Mouse (Mus musculus) embryo, embryonic 11 days (tissue): ENCODE data around the gene Arhgap45.
A peak's percentile ranks its signal among the peaks of the same experiment; 100 is the strongest.

Experiments
- DNase-seq: peaks from one replicate; pipeline ENCODE4 v3.0.0-alpha.2; 2015

Gene Arhgap45

DNA sequence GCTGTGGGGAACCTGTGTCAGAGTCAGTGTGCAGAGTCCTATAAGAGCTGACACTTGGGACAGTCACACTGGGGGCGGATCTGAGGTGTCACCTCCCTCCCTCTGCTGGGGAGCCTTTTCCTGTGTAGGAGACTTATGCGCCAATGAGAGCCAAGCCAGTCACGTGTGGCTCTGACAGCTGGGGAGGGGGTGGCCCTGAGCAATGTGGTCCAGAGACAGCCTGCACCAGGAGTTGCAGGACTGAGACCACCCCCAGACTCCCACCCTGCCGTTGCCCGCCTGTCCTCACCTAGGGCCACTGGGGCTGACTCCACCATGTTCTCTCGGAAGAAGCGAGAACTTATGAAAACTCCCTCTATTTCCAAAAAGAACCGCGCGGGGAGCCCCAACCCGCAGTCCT is at the start of gene Arhgap45:
Gene Arhgap45 (plus strand): TSS at position 143 of the 400 bp plus-strand sequence.
- no peak for DNase-seq

DNA sequence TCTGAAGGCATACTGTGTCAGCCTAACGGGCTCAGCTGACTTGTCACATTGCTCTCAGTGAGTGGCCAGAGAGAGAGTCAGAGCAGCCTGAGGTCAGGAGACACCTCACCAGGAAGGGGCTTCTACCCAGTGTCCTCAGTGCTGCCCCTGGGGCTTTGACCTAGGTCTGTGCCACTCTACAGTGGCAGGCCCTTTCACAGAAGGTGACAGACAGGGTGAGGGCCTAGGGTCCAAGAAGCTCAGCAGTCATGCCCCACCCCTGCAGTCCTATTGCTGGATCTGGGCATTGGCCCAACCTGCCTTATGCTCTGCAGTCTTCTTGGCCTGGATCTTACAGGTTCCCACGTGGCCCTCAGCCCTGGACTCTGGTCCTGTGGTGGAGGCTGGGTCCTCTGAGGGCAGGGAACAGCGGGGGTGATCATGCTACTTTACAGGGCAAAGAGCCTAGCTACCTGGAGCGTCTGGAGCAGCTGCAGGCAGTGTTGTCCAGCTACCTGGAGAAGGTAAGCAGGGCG is 49.5 kb upstream of the Arhgap45 start:
- no peak for DNase-seq

- DNase-seq: no peak
Observed at GRCm38 (mm10) chr10:79968181-79968580, 48.3 kb upstream of the Arhgap45 start.

DNA sequence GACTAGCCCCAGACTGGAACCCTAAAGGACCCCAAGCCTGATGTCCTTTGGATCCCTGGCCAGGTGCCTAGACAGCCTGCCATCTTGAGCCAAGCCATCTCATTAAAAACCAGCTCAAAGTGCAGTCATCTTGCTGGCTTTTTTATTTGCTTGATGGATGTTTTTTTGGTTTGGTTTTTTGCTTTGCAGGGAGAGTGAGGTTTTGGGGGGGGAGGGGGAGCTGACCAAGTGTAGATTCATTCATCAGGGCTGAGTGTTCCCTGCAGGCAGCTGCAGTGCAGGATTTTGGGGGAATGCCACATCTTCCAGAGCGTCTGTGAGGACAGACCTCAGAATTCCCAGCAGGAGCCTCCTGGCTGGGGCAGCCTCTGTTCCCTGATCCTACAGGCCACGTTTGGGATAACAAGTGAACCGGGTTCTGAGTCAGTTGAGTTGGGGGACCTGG is 47.3 kb upstream of the Arhgap45 start:
- no peak for DNase-seq

GRCm38 (mm10) chr10:79970415-79971182 is 45.9 kb upstream of the Arhgap45 start, which contains the start of gene Grin3b:
Gene Grin3b, plus strand, starts transcription at chr10:79970715.
- DNase-seq: peak; percentile 40

DNA sequence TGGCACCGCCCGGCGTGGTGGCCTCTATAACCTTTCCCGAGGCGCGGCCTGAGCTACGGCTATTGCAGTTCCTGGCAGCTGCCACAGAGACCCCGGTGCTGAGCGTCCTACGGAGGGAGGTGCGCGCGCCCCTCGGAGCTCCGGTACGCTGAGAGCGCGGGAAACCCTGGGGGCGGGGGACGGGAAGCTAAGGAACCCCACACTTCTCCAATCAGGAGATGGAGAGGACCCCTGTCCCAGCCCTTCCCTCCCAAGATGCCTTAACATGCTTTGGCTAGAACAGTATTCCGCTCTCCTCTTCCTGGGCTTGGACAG is 45.3 kb upstream of the Arhgap45 start:
- DNase-seq: peak; percentile 62

- DNase-seq: no peak
Observed at GRCm38 (mm10) chr10:79972831-79973230, 43.6 kb upstream of the Arhgap45 start.

DNA sequence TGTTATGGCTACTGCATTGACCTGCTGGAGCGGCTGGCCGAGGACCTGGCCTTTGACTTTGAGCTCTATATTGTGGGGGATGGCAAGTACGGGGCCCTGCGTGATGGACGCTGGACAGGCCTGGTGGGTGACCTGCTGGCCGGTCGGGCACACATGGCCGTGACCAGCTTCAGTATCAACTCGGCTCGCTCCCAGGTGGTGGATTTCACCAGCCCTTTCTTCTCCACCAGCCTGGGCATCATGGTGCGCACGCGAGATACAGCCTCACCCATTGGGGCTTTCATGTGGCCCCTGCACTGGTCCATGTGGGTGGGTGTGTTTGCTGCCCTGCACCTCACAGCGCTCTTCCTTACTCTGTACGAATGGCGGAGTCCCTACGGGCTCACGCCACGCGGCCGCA is 42.4 kb upstream of the Arhgap45 start:
- DNase-seq: no peak

DNA sequence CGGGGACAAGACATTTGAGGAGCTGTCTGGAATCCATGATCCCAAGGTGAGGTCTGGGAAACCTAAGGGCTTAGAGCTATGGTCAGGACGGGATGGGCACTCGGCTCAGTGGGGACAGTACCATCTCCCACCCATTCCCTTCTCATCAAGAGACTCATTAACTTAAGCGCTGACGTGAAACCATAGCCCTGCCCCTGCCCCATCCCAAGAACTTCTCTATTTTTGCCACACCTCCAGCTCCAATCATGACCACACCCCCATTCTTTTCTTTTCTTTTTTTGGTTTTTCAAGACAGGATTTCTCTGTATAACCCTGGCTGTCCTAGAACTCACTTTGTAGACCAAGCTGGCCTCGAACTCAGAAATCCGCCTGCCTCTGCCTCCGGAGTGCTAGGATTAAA is 41.8 kb upstream of the Arhgap45 start:
- no peak for DNase-seq

GRCm38 (mm10) chr10:79976071-79976721 is 40.3 kb upstream of the Arhgap45 start:
- no peak for DNase-seq

- no peak for DNase-seq
Observed at GRCm38 (mm10) chr10:79976722-79977107, 39.7 kb upstream of the Arhgap45 start.

GRCm38 (mm10) chr10:79977324-79977723 is 39.1 kb upstream of the Arhgap45 start:
- no peak for DNase-seq

DNA sequence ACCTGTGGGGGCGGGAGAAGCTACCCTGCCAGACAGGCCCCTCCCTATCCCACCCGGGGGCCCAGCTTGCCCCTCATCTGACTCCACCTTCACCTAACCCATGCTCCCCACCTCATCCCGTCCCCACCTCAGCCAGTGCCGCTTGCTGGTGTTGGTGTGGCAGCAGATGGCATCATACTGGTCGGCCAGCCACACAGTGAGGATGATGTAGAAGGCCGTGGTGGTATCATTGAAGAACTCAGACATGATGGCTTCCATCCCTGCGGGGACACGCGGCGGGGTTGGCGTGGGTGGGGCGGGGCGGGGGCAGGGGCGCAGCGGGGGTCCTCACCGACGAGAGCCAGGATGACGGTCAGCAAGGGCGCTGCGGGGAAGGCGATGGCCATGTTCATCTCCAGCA is 38.4 kb upstream of the Arhgap45 start:
- DNase-seq: no peak

DNA sequence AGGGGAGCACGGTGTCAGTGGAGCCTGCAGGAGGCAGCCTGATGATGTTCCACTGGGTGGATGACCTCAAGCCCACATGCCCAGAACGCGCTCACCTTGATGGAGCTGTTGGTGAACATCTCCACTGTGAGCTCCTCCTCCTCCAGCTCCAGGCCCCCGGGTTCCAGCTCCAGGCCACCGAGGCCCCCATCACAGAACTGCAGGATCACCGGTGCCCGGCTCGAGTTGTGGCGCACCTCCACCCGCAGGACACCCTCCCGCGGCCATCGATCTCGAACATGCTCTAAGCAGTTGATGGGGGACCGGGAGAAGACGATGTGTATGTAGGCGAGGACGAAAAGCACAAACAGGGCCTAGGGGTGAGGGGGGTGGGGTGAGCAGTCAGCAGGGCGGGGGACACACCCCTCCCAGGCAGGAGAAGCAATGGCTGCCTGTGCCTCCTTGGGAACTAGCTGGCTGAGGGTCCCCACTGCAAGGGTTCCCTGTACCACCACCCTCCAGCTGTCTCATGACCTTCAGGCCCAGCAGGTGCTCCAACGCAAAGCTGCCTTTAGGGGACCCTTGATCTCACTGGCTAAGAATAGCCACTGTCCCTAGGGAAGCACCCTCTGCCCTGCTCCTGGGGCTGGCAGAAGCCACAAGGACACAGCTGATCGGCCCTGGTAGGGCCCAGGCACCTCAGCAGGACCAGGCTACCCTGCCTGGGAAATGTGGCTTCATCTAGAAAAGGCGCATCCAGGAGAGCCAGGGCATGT is 36.9 kb upstream of the Arhgap45 start:
- no peak for DNase-seq

- DNase-seq: no peak
Observed at GRCm38 (mm10) chr10:79983205-79983604, 33.2 kb upstream of the Arhgap45 start.

- peak; percentile 68 for DNase-seq
Observed at GRCm38 (mm10) chr10:79983670-79984069, 32.8 kb upstream of the Arhgap45 start.

GRCm38 (mm10) chr10:79984195-79984816 is 32.1 kb upstream of the Arhgap45 start, which contains the start of gene Tmem259:
Gene Tmem259, minus strand, starts transcription at chr10:79984330.
- DNase-seq: peak; percentile 97

GRCm38 (mm10) chr10:79984871-79985270 is 31.6 kb upstream of the Arhgap45 start:
- peak; percentile 99 for DNase-seq

- peak; percentile 57 for DNase-seq
Observed at GRCm38 (mm10) chr10:79985334-79986231, 30.9 kb upstream of the Arhgap45 start.

DNA sequence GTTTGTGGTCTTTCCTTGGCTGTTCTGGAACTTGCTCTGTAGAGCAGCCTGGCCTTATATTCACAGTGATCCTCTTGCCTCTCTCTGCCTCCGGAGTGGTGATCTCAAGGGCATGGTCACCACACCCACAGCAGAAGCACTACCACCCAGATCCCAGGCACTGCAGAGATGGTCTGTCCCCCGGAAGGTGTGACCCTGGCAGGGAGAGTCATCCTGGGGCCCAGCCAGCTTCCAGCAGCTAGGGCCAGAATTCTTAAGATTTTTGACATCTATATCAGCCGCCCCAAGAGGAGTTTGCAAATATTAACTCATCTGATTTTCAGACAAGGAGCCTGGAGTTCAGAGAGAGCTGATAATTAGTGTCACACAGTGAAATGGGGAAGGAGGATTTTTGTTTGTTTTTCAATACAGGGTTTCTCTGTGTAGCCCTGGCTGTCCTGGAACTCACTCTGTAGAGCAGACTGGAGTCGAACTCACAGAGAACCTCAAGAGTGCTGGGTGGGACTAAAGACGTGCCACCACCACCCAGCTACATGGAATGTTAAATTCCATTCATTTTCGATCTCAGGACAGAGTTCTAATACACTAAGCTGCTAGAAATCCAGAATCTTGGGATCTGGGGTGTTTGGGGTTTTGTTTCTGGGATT is 30.1 kb upstream of the Arhgap45 start:
- no peak for DNase-seq

DNA sequence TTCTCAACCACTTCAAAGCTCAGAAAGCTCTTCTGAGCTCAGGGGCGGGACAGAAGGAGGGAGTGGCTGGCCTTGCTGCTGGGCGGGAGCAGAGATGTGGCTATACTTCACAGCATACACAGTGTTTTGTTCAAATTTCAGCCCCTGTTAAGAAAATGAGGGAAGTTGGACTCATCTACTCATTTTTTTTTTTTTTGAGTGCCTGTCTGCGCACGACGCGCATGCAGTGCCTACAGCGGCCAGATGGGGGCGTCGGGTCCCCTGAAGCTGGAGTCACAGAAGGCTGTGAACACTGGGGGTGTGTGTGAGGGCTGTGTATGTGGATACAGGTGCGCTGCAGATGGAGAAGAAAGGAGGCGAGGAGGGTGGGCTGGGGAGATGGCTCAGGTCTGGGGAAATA is 29.5 kb upstream of the Arhgap45 start:
- DNase-seq: peak; percentile 87
